Mouse (Mus musculus): ENCODE results near the gene Cacna1d.

Cacna1d gene

GRCm38 (mm10) chr14:30103946-30104536 lies 387.2 kb downstream of the Cacna1d start:
- DNase-seq (ENCODE audit: low spot score in 2 of 2): no peak

GRCm38 (mm10) chr14:30097239-30097638 lies 394.0 kb downstream of the Cacna1d start:
- no peak for DNase-seq (ENCODE audit: low spot score in 2 of 2)

DNA sequence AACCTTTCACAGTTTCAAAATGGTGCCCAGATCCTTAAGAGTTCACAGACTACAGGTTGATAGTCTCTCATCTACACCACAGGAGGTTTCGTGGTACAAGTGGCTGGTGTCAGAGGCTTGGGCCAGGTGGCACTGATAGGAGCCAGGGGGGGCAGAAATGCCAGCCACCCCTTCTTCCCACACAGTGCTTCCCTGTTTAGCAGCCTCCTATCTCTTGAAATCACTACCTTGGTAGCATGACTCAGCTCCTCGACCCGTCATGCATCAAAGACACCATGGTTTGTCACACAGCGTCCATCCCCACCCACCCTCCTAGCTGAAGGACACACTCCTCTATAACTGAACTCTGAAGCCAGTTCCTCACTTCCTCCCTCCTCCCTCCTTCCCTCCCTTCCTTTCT lies 398.8 kb downstream of the Cacna1d start:
- no peak for DNase-seq (ENCODE audit: low spot score in 2 of 2)

DNA sequence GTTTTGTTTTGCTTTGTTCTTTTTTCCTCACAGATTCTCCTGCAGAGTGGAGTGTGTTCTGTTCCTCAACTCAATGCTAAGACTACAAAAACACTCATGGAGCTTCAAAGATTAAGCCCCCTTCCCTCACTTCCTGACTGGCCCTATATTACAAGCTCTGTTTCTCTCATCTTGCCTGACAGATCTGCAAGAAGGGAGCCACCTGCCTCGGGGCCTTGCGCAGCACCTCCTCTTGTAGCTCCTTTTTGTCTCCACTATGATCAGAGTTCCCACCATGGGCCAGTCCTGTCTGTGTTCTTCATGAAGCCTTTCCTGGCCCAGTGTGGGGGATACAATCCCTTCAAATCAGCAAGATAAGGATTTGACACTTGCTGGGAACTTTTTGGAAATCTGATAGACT lies 399.2 kb downstream of the Cacna1d start:
- no peak for DNase-seq (ENCODE audit: low spot score in 2 of 2)

- DNase-seq (ENCODE audit: low spot score in 2 of 2): no peak
These were observed 411.5 kb downstream of the Cacna1d start for GRCm38 (mm10) chr14:30079729-30080128.

DNA sequence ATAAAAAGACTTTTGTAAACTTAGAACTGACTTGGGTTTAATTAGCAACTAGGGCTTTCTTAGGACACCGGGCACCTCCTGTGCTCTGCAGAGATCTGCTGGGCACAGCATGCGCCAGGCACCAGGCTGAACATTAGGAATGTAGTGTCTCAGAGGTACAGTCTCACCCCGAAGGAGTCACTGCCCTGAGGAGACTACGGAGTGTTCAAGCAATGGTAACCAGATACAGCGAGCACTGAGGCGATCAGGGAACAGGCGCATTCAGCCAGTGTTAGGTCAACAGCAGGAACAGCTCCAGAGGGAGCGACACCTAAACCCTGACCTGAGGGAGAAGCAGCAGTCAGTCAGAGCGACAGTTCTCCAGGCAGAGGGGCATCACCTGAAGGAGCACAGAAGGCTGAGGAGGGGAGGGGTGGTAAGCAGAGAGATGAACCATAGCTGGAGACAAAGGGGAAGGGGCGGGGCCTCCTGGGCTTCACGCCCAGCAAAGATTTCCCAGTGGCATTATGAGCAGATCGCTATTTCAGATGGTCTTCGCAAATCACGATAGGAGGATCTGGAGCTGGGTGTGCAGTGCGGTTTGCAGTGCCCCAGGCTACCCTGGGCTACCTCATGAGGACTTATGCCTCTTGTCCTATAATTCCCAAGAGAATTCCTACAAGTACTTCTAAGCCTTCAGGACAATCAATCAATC lies 413.0 kb downstream of the Cacna1d start:
- DNase-seq (ENCODE audit: low spot score in 2 of 2): no peak

DNA sequence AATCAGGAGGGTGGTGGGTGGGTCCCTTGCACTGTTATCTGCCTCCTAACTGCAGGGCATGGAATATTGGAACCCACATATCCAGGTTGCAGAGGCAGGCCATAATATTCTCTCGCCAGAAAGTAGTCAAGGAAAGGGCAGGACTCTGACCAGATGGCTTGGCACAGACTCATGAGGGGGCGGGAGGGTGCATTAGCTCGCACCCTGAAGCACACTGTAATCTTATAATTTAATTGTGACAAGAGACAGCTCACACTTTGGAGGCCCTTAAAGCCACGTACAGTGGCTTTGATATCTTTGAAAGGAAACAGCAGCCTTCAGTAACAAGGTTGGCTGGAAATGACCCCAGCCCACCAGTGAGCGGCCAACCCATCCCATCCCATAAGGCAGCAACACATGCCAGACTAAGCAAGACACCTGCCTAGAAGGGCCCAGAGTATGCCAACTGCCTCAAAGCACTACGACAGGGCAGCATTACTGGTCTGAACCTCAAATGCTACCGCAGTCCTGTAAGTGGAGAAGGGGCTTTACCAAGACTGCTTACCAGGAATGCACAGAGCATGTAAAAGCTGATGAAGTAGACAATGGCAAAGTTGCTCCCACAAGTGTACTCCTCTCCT lies 415.9 kb downstream of the Cacna1d start:
- no peak for DNase-seq (ENCODE audit: low spot score in 2 of 2)

- DNase-seq (ENCODE audit: low spot score in 2 of 2): no peak
These were observed 422.7 kb downstream of the Cacna1d start for GRCm38 (mm10) chr14:30068566-30068965.

- DNase-seq (ENCODE audit: low spot score in 2 of 2): no peak
These were observed 424.5 kb downstream of the Cacna1d start for GRCm38 (mm10) chr14:30066752-30067151.

- no peak for DNase-seq (ENCODE audit: low spot score in 2 of 2)
These were observed 426.4 kb downstream of the Cacna1d start for GRCm38 (mm10) chr14:30064864-30065263.

DNA sequence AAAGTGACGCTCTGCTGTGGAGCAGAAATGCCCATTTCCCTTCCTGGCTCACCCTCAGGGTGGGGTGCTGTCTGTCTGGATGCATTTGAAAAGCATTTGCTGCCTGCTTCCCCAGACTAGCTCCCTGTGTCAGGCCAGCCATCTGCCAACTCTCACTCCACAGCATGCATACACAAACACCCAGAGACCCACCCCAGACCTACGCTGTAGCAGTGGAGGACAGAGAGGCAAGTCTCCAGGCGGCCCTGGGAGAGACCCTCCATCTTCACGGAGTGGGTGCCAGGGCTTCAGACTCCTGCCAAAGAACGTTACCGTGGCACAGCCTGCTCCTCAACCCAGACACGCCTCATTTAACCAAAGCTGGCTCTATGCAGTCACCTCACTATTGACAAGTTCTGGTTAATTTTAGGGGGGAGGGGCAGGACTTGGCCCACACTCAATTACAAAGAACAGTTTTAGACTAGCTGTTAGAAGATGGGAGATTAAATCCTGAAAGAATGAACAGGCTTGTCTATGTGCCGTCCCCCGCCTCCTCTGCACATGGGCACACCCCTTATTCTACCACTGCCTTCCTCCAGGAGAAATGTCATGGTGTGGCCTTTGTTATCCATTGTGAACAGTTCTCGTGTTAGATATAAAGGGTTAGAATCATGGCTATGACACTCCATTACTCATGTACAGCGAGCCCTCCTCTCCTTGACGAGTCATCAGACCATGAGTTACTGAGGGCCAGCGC lies 435.1 kb downstream of the Cacna1d start:
- DNase-seq (ENCODE audit: low spot score in 2 of 2): peak; percentile 23 to 31

- no peak for DNase-seq (ENCODE audit: low spot score in 2 of 2)
These were observed 436.3 kb downstream of the Cacna1d start for GRCm38 (mm10) chr14:30054922-30055321.

GRCm38 (mm10) chr14:30050280-30050679 lies 441.0 kb downstream of the Cacna1d start:
- no peak for DNase-seq (ENCODE audit: low spot score in 2 of 2)

DNA sequence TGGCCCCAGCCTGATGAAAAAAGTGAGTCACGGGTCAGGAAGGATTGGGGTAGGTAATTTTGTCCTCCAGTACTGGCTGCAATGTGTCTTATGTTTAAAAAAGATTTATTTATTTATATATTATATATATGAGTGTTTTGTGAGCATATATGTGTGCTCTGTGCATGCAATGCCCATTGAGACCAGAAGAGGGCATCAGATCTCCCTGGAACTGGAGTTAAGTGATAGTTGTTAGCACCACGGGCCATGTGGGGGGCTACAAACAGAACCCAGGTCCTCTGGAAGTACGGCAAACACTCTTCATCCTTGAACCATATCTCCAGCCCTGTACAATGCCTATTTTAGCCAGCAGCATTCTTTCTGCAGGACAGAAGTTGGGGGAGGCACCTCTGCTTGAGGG lies 443.2 kb downstream of the Cacna1d start:
- no peak for DNase-seq (ENCODE audit: low spot score in 2 of 2)

DNA sequence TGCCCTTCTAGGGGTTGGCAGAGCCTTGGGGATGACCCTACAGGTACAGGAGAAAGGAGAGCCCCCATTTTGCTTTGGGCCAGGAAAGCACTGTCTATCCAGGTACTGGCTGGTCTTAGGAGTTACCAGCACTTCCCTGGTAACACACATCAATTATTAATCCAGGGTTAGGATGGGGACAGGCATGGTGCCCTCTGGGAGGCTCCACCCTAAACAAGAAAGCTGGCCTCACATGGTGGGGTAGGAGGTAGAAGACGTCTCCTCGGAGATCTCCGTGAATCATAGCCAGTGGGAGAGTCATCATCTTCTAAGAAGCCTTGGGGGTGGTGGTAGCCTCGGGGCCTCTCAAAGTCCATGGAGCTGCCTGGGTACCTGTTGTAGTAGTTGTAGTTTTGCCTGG lies 444.3 kb downstream of the Cacna1d start:
- DNase-seq (ENCODE audit: low spot score in 2 of 2): no peak

GRCm38 (mm10) chr14:30045704-30046220 lies 445.5 kb downstream of the Cacna1d start:
- DNase-seq (ENCODE audit: low spot score in 2 of 2): no peak

- no peak for DNase-seq (ENCODE audit: low spot score in 2 of 2)
These were observed 446.0 kb downstream of the Cacna1d start for GRCm38 (mm10) chr14:30045239-30045638.

DNA sequence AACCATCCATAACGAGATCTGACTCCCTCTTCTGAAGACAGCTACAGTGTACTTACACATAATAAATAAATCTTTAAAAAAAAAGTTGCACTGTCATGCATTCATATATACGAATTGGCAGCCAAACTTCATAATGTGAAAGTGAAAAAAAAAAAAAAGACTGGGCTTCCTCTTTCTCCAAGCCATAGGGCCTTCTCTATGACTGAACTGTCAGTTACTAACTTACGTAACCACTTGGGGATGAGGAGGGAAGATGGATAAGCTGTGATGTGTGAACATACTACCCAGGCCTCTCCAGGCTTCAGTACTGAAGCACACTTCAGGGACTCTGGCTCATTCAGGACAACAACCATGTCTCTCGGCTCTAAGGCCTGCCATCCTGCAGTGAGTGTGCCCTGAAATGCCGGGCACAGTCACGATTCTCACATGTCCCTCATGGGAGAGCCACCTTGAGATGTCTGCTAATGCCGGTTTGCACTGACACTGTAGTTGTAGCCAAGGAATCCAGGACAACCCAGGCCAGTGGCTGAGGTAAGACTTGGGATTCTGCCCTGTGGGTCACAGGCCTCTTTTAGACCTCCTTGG lies 447.8 kb downstream of the Cacna1d start:
- DNase-seq (ENCODE audit: low spot score in 2 of 2): no peak

GRCm38 (mm10) chr14:30041836-30042235 lies 449.4 kb downstream of the Cacna1d start:
- no peak for DNase-seq (ENCODE audit: low spot score in 2 of 2)

DNA sequence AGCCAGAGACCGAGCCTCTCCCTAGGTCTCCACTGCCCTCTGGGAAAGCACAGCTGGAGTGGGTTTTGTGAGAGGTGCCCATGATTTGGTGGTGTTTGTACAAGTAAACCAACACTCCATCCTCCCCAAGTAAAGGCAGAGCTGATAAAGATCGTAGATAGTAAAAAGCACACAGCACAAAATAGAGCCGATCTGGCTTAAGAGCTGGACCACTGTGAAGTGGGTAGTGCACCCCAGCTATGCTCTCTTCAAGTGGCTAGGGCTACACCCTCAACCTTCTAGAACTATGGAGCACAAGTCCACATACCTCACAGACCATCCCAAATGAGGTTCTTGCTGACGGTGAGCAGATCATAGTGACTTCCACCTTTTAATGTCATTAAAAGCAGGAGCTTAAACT lies 451.8 kb downstream of the Cacna1d start:
- DNase-seq (ENCODE audit: low spot score in 2 of 2): no peak

DNA sequence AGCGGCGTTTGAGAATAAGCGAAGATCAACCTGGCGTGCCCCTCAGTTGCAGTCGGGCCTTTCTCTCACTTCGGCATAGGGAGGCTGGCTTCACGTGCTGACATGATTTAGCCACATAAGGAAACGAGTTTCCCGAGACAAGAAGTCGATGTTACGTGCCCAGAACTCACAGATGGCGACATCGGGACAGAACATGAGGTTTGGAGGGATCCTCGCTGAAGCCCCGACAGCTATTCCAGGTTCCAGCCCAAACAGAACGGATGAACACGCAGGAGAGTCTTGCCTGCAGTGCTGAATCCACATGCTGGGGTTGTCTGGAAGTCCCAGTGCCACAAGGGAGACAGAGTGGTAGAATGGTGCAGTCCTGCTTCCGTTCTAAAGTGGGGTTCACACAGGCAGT lies 452.8 kb downstream of the Cacna1d start:
- no peak for DNase-seq (ENCODE audit: low spot score in 2 of 2)

DNA sequence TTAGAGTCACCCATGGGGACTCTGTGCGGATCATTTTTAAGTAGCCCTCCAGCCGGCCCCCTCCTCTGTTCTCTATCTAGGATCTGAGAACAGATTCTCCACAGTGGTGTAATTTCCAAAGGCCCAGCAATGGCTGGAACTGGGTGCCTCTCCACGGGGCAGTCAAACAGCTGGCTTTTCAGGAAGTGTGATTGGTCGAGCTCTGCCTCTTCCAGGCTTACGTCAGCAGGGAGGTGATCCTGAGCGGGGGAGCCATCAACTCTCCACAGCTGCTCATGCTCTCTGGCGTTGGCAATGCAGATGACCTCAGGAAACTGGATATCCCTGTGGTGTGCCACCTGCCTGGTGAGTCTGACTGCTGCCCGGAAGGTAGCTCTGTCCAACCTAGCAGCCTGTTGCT lies 457.9 kb downstream of the Cacna1d start:
- DNase-seq (ENCODE audit: low spot score in 2 of 2): no peak

All from frontal cortex, postnatal 14 days (tissue).